Mouse (Mus musculus) midbrain, postnatal 0 days (tissue): ENCODE data around the gene Prf1. TPM values are rescaled to one million over a fixed set of nuclear protein-coding genes. Genes with fewer than 3 reads are reported as not detected.

ENCODE experiments used
- ATAC-seq: fragments of 200-750 bp; cut with Nextera tagmentation; 2 replicates; pipeline ENCODE4 v1.8.0; 2017; ENCODE audit warnings: moderate number of reproducible peaks, mild to moderate bottlenecking, moderate TSS enrichment, moderate library complexity; ENCODE audit not compliant: low FRiP score
- DNase-seq: peaks from one replicate; pipeline ENCODE4 v3.0.0-alpha.2; 2015; ENCODE audit warnings: low spot score
- H3K27ac ChIP-seq: fragments of 300-500 bp; sonication (generic); 2 replicates; pipeline ENCODE4 v1.5.1; 2014; ENCODE audit warnings: low read depth, mild to moderate bottlenecking, low read length, mixed read lengths
- H3K27me3 ChIP-seq: fragments of 300-500 bp; sonication (generic); 2 replicates; pipeline ENCODE4 v1.6.1; 2014; ENCODE audit warnings: low read length, control low read depth, mixed read lengths; ENCODE audit not compliant: insufficient read depth
- H3K36me3 ChIP-seq: fragments of 300-500 bp; sonication (generic); 2 replicates; pipeline ENCODE4 v1.6.1; 2014; ENCODE audit warnings: low read length, control low read depth, mixed read lengths; ENCODE audit not compliant: insufficient read depth
- H3K4me1 ChIP-seq: fragments of 300-500 bp; sonication (generic); 2 replicates; pipeline ENCODE4 v1.6.1; 2014; ENCODE audit warnings: mild to moderate bottlenecking, control low read depth, antibody characterized with exemption, low read length, mixed read lengths; ENCODE audit not compliant: insufficient read depth
- H3K4me2 ChIP-seq: fragments of 300-500 bp; sonication (generic); 2 replicates; pipeline ENCODE4 v1.6.1; 2014; ENCODE audit warnings: low read depth, mild to moderate bottlenecking, low read length, mixed read lengths; ENCODE audit not compliant: poor library complexity, severe bottlenecking
- H3K4me3 ChIP-seq: fragments of 300-500 bp; sonication (generic); 2 replicates; pipeline ENCODE4 v1.5.1; 2014; ENCODE audit warnings: low read depth, mild to moderate bottlenecking, low read length, moderate library complexity
- H3K9ac ChIP-seq: fragments of 300-500 bp; sonication (generic); replicated peaks from 2 replicates; pipeline ENCODE4 v1.6.1; 2014; ENCODE audit warnings: mild to moderate bottlenecking, low read length, moderate library complexity, mixed read lengths; ENCODE audit not compliant: poor library complexity, severe bottlenecking
- H3K9me3 ChIP-seq: fragments of 300-500 bp; sonication (generic); 2 replicates; pipeline ENCODE4 v1.6.1; 2016; ENCODE audit warnings: low read length, control low read depth
- CTCF ChIP-seq: IDR thresholded peaks from 2 replicates; pipeline ENCODE4 v1.5.1; 2016; ENCODE audit warnings: antibody characterized with exemption, mild to moderate bottlenecking
- WGBS: fragments of 180-500 bp; shearing (Covaris S2); extraction: QIAGEN DNeasy Blood & Tissue Kit; methylation state at CpG from one replicate; pipeline ENCODE4 v1.1.7; 2014; 5-methylcytosine and 5-hydroxymethylcytosine counted together
- polyA plus RNA-seq: library from polyadenylated mRNA; unstranded; fragments of >200 nt; fragmentation: Nextera tagmentation; extraction: Ambion mirVana; gene quantifications from 2 replicates; pipeline ENCODE4 v1.2.1, GENCODE M21; 2015
- total RNA-seq: library from RNA; depleted of rRNA; stranded (reverse); fragments of >200 nt; gene quantifications from 2 replicates; pipeline ENCODE4 v1.2.3, GENCODE M21; 2014

Prf1 gene
- total and polyA plus RNA-seq, 2 experiments from 2014 or later, result not detected

- no peaks in the 10 kb centered on the region for H3K4me1 ChIP-seq
- ATAC-seq (no peak), DNase-seq (no peak)
- no peaks in the 10 kb centered on the region for H3K9me3 ChIP-seq
- no peaks in the 10 kb centered on the region for H3K27me3 ChIP-seq
- no peak overlapping the region for H3K4me2 ChIP-seq
- H3K9ac ChIP-seq, result no peak overlapping the region
- no peak for TF ChIP-seq CTCF
- H3K36me3 ChIP-seq, result peaks cover 19% of the 10 kb centered on the region; the same call in 1 of the 2 replicates
- no peak overlapping the region for H3K4me3 ChIP-seq
- no peak overlapping the region for H3K27ac ChIP-seq
- WGBS, result 37% methylated on average over 9 of the region's 9 CpGs
Observed at GRCm38 (mm10) chr10:61325782-61326328, 28.2 kb downstream of the Prf1 start.

GRCm38 (mm10) chr10:61327545-61327944 lies 29.9 kb downstream of the Prf1 start:
- no peak for ATAC-seq
- no peak overlapping the region for H3K4me3 ChIP-seq
- WGBS, result 77% methylated on average over 10 of the region's 10 CpGs
- no peak for DNase-seq
- no peak for TF ChIP-seq CTCF
- H3K9ac ChIP-seq, result no peak overlapping the region
- H3K27me3 ChIP-seq, result no peaks in the 10 kb centered on the region
- H3K4me2 ChIP-seq, result no peak overlapping the region
- no peak overlapping the region for H3K27ac ChIP-seq
- peaks cover 9% of the 10 kb centered on the region; the same call in 1 of the 2 replicates for H3K36me3 ChIP-seq
- no peaks in the 10 kb centered on the region for H3K9me3 ChIP-seq
- no peaks in the 10 kb centered on the region; the same call in 1 of the 2 replicates for H3K4me1 ChIP-seq

- ATAC-seq (peak; percentile 14; the same call in 1 of the 2 replicates), DNase-seq (peak; percentile 19)
- Histone ChIP-seq H3K9me3 (no peaks in the 10 kb centered on the region), H3K4me1 (no peaks in the 10 kb centered on the region; the same call in 1 of the 2 replicates), H3K27ac (no peak overlapping the region), H3K4me2 (no peak overlapping the region), H3K4me3 (no peak overlapping the region), H3K36me3 (peaks cover 6% of the 10 kb centered on the region; the same call in 1 of the 2 replicates), H3K9ac (no peak overlapping the region), H3K27me3 (no peaks in the 10 kb centered on the region)
- no peak for TF ChIP-seq CTCF
- WGBS, result 45% methylated on average over 7 of the region's 7 CpGs
Observed at GRCm38 (mm10) chr10:61328927-61329326, 31.3 kb downstream of the Prf1 start.

- Histone ChIP-seq H3K9ac (no peak overlapping the region), H3K4me2 (no peak overlapping the region), H3K4me3 (no peak overlapping the region), H3K4me1 (no peaks in the 10 kb centered on the region; the same call in 1 of the 2 replicates), H3K27me3 (no peaks in the 10 kb centered on the region), H3K9me3 (no peaks in the 10 kb centered on the region), H3K27ac (no peak overlapping the region), H3K36me3 (peaks cover 6% of the 10 kb centered on the region; the same call in 1 of the 2 replicates)
- 80% methylated on average over 5 of the region's 5 CpGs for whole genome bisulfite sequencing
- no peak for TF ChIP-seq CTCF
- ATAC-seq (no peak; the same call in 1 of the 2 replicates), DNase-seq (peak; percentile 78)
Observed at GRCm38 (mm10) chr10:61331046-61331445, 33.4 kb downstream of the Prf1 start.

GRCm38 (mm10) chr10:61334545-61334944 lies 36.9 kb downstream of the Prf1 start:
- no peak for ATAC-seq
- H3K4me1 ChIP-seq, result no peaks in the 10 kb centered on the region; the same call in 1 of the 2 replicates
- WGBS, result 79% methylated on average over 7 of the region's 7 CpGs
- no peak overlapping the region for H3K27ac ChIP-seq
- H3K9ac ChIP-seq, result no peak overlapping the region
- no peak for DNase-seq
- H3K27me3 ChIP-seq, result no peaks in the 10 kb centered on the region
- H3K9me3 ChIP-seq, result no peaks in the 10 kb centered on the region
- no peak overlapping the region for H3K4me3 ChIP-seq
- H3K36me3 ChIP-seq, result peaks cover 6% of the 10 kb centered on the region; the same call in 1 of the 2 replicates
- H3K4me2 ChIP-seq, result no peak overlapping the region
- TF ChIP-seq CTCF, result no peak

GRCm38 (mm10) chr10:61336137-61336536 lies 38.5 kb downstream of the Prf1 start:
- peak; percentile 93 for TF ChIP-seq CTCF
- H3K4me1 ChIP-seq, result no peaks in the 10 kb centered on the region; the same call in 1 of the 2 replicates
- H3K27ac ChIP-seq, result no peak overlapping the region
- peaks cover 7% of the 10 kb centered on the region; the same call in 1 of the 2 replicates for H3K36me3 ChIP-seq
- H3K4me3 ChIP-seq, result no peak overlapping the region
- peak; percentile 92 for DNase-seq
- no peak overlapping the region for H3K4me2 ChIP-seq
- H3K9me3 ChIP-seq, result no peaks in the 10 kb centered on the region
- 29% methylated on average over 6 of the region's 6 CpGs for WGBS
- peak; percentile 34 for ATAC-seq
- no peaks in the 10 kb centered on the region for H3K27me3 ChIP-seq
- H3K9ac ChIP-seq, result no peak overlapping the region
